Mouse (Mus musculus): ENCODE results near the gene Phospho1. TPM values are rescaled to one million over a fixed set of nuclear protein-coding genes. Genes with fewer than 3 reads are reported as not detected.

Gene Phospho1
- polyA plus RNA-seq, 1 experiment from 2014 or later: not detected

- 70% methylated on average over 8 of the region's 8 CpGs for WGBS
- no peak for ATAC-seq (ENCODE audit: insufficient number of reproducible peaks, insufficient read depth, low FRiP score, low read depth)
- Histone ChIP-seq H3K4me1 (ENCODE audit: control insufficient read depth, insufficient read depth, low read length) (peaks cover 28% of the 10 kb centered on the region), H3K4me3 (ENCODE audit: low read depth, low read length) (no peak overlapping the region), H3K36me3 (ENCODE audit: control insufficient read depth, insufficient read depth, low read length) (no peaks in the 10 kb centered on the region), H3K27me3 (ENCODE audit: control insufficient read depth, insufficient read depth, low read length) (peaks cover 6% of the 10 kb centered on the region), H3K4me2 (replicated peaks; ENCODE audit: low read depth, low read length) (no peak overlapping the region), H3K9ac (replicated peaks; ENCODE audit: low read depth, low read length) (no peak overlapping the region), H3K27ac (ENCODE audit: low read length) (no peak overlapping the region), H3K9me3 (ENCODE audit: control insufficient read depth, low read depth, low read length) (no peaks in the 10 kb centered on the region)
These were observed 14.9 kb downstream of the Phospho1 start for GRCm38 (mm10) chr11:95838999-95839868.

GRCm38 (mm10) chr11:95840694-95841497 lies 16.6 kb downstream of the Phospho1 start:
- peak overlapping the region; percentile 6; the same call in 1 of the 2 replicates for H3K4me3 ChIP-seq (ENCODE audit: low read depth, low read length)
- H3K4me2 ChIP-seq (replicated peaks; ENCODE audit: low read depth, low read length): peak overlapping the region; percentile 18
- 73% methylated on average over 5 of the region's 5 CpGs for WGBS
- no peak overlapping the region for H3K27ac ChIP-seq (ENCODE audit: low read length)
- no peaks in the 10 kb centered on the region for H3K9me3 ChIP-seq (ENCODE audit: control insufficient read depth, low read depth, low read length)
- no peak for ATAC-seq (ENCODE audit: insufficient number of reproducible peaks, insufficient read depth, low FRiP score, low read depth)
- H3K36me3 ChIP-seq (ENCODE audit: control insufficient read depth, insufficient read depth, low read length): no peaks in the 10 kb centered on the region
- no peak overlapping the region for H3K9ac ChIP-seq (replicated peaks; ENCODE audit: low read depth, low read length)
- H3K4me1 ChIP-seq (ENCODE audit: control insufficient read depth, insufficient read depth, low read length): peaks cover 16% of the 10 kb centered on the region; the same call in 1 of the 2 replicates
- H3K27me3 ChIP-seq (ENCODE audit: control insufficient read depth, insufficient read depth, low read length): no peaks in the 10 kb centered on the region; the same call in 1 of the 2 replicates

- H3K4me2 ChIP-seq (replicated peaks; ENCODE audit: low read depth, low read length): peak overlapping the region; percentile 18; the same call in 1 of the 2 replicates
- no peak overlapping the region for H3K9ac ChIP-seq (replicated peaks; ENCODE audit: low read depth, low read length)
- H3K36me3 ChIP-seq (ENCODE audit: control insufficient read depth, insufficient read depth, low read length): no peaks in the 10 kb centered on the region
- no peak for ATAC-seq (ENCODE audit: insufficient number of reproducible peaks, insufficient read depth, low FRiP score, low read depth)
- peak overlapping the region; percentile 39; the same call in 1 of the 2 replicates for H3K27ac ChIP-seq (ENCODE audit: low read length)
- H3K4me3 ChIP-seq (ENCODE audit: low read depth, low read length): peak overlapping the region; percentile 6; the same call in 1 of the 2 replicates
- H3K9me3 ChIP-seq (ENCODE audit: control insufficient read depth, low read depth, low read length): no peaks in the 10 kb centered on the region
- H3K4me1 ChIP-seq (ENCODE audit: control insufficient read depth, insufficient read depth, low read length): peaks cover 14% of the 10 kb centered on the region; the same call in 1 of the 2 replicates
- 64% methylated on average over 10 of the region's 10 CpGs for WGBS
- no peaks in the 10 kb centered on the region for H3K27me3 ChIP-seq (ENCODE audit: control insufficient read depth, insufficient read depth, low read length)
These were observed 17.2 kb downstream of the Phospho1 start for GRCm38 (mm10) chr11:95841498-95841830.

GRCm38 (mm10) chr11:95842074-95842681 lies 17.9 kb downstream of the Phospho1 start, which contains the start of gene Abi3:
TSS of gene Abi3 (minus strand) at chr11:95842476.
- Histone ChIP-seq H3K36me3 (ENCODE audit: control insufficient read depth, insufficient read depth, low read length) (no peaks in the 10 kb centered on the region), H3K27me3 (ENCODE audit: control insufficient read depth, insufficient read depth, low read length) (no peaks in the 10 kb centered on the region), H3K9ac (replicated peaks; ENCODE audit: low read depth, low read length) (no peak within 1 kb of the TSS), H3K4me1 (ENCODE audit: control insufficient read depth, insufficient read depth, low read length) (peaks cover 8% of the 10 kb centered on the region; the same call in 1 of the 2 replicates), H3K4me2 (replicated peaks; ENCODE audit: low read depth, low read length) (peak within 1 kb of the TSS; percentile 18; the same call in 1 of the 2 replicates), H3K4me3 (ENCODE audit: low read depth, low read length) (peak within 1 kb of the TSS; percentile 6; the same call in 1 of the 2 replicates), H3K9me3 (ENCODE audit: control insufficient read depth, low read depth, low read length) (no peaks in the 10 kb centered on the region), H3K27ac (ENCODE audit: low read length) (peak within 1 kb of the TSS; percentile 39; the same call in 1 of the 2 replicates)
- 17% methylated on average over 11 of the region's 11 CpGs for WGBS
- ATAC-seq (ENCODE audit: insufficient number of reproducible peaks, insufficient read depth, low FRiP score, low read depth): peak; percentile 33; the same call in 1 of the 2 replicates

GRCm38 (mm10) chr11:95842953-95843352 lies 18.7 kb downstream of the Phospho1 start:
- ATAC-seq (ENCODE audit: insufficient number of reproducible peaks, insufficient read depth, low FRiP score, low read depth): no peak
- H3K9me3 ChIP-seq (ENCODE audit: control insufficient read depth, low read depth, low read length): no peaks in the 10 kb centered on the region
- no peak overlapping the region for H3K9ac ChIP-seq (replicated peaks; ENCODE audit: low read depth, low read length)
- H3K4me3 ChIP-seq (ENCODE audit: low read depth, low read length): no peak overlapping the region
- 59% methylated on average over 5 of the region's 5 CpGs for WGBS
- no peaks in the 10 kb centered on the region for H3K27me3 ChIP-seq (ENCODE audit: control insufficient read depth, insufficient read depth, low read length)
- H3K4me2 ChIP-seq (replicated peaks; ENCODE audit: low read depth, low read length): no peak overlapping the region
- H3K4me1 ChIP-seq (ENCODE audit: control insufficient read depth, insufficient read depth, low read length): 0 out of 2 replicates have a peak, but pooled peaks cover 4% of the 10 kb centered on the region
- no peak overlapping the region for H3K27ac ChIP-seq (ENCODE audit: low read length)
- H3K36me3 ChIP-seq (ENCODE audit: control insufficient read depth, insufficient read depth, low read length): no peaks in the 10 kb centered on the region

GRCm38 (mm10) chr11:95843421-95843950 lies 19.2 kb downstream of the Phospho1 start:
- Histone ChIP-seq H3K36me3 (ENCODE audit: control insufficient read depth, insufficient read depth, low read length) (no peaks in the 10 kb centered on the region), H3K9ac (replicated peaks; ENCODE audit: low read depth, low read length) (no peak overlapping the region), H3K9me3 (ENCODE audit: control insufficient read depth, low read depth, low read length) (no peaks in the 10 kb centered on the region), H3K4me1 (ENCODE audit: control insufficient read depth, insufficient read depth, low read length) (0 out of 2 replicates have a peak, but pooled peaks cover 4% of the 10 kb centered on the region), H3K4me3 (ENCODE audit: low read depth, low read length) (no peak overlapping the region), H3K27me3 (ENCODE audit: control insufficient read depth, insufficient read depth, low read length) (no peaks in the 10 kb centered on the region), H3K27ac (ENCODE audit: low read length) (no peak overlapping the region), H3K4me2 (replicated peaks; ENCODE audit: low read depth, low read length) (no peak overlapping the region)
- no peak for ATAC-seq (ENCODE audit: insufficient number of reproducible peaks, insufficient read depth, low FRiP score, low read depth)
- 49% methylated on average over 6 of the region's 6 CpGs for WGBS

GRCm38 (mm10) chr11:95844935-95845334 lies 20.6 kb downstream of the Phospho1 start:
- Histone ChIP-seq H3K4me1 (ENCODE audit: control insufficient read depth, insufficient read depth, low read length) (0 out of 2 replicates have a peak, but pooled peaks cover 4% of the 10 kb centered on the region), H3K27ac (ENCODE audit: low read length) (no peak overlapping the region), H3K36me3 (ENCODE audit: control insufficient read depth, insufficient read depth, low read length) (no peaks in the 10 kb centered on the region), H3K9me3 (ENCODE audit: control insufficient read depth, low read depth, low read length) (no peaks in the 10 kb centered on the region), H3K9ac (replicated peaks; ENCODE audit: low read depth, low read length) (no peak overlapping the region), H3K4me3 (ENCODE audit: low read depth, low read length) (no peak overlapping the region), H3K4me2 (replicated peaks; ENCODE audit: low read depth, low read length) (no peak overlapping the region), H3K27me3 (ENCODE audit: control insufficient read depth, insufficient read depth, low read length) (no peaks in the 10 kb centered on the region)
- 79% methylated on average over 4 of the region's 4 CpGs for WGBS
- no peak for ATAC-seq (ENCODE audit: insufficient number of reproducible peaks, insufficient read depth, low FRiP score, low read depth)

- no peaks in the 10 kb centered on the region for H3K9me3 ChIP-seq (ENCODE audit: control insufficient read depth, low read depth, low read length)
- no peak overlapping the region for H3K4me2 ChIP-seq (replicated peaks; ENCODE audit: low read depth, low read length)
- H3K27ac ChIP-seq (ENCODE audit: low read length): no peak overlapping the region
- 79% methylated on average over 2 of the region's 2 CpGs for WGBS
- no peaks in the 10 kb centered on the region for H3K36me3 ChIP-seq (ENCODE audit: control insufficient read depth, insufficient read depth, low read length)
- H3K9ac ChIP-seq (replicated peaks; ENCODE audit: low read depth, low read length): no peak overlapping the region
- ATAC-seq (ENCODE audit: insufficient number of reproducible peaks, insufficient read depth, low FRiP score, low read depth): no peak
- no peak overlapping the region for H3K4me3 ChIP-seq (ENCODE audit: low read depth, low read length)
- H3K4me1 ChIP-seq (ENCODE audit: control insufficient read depth, insufficient read depth, low read length): no peaks in the 10 kb centered on the region
- no peaks in the 10 kb centered on the region for H3K27me3 ChIP-seq (ENCODE audit: control insufficient read depth, insufficient read depth, low read length)
These were observed 26.6 kb downstream of the Phospho1 start for GRCm38 (mm10) chr11:95850898-95851297.
